Mouse (Mus musculus) large intestine, adult 2 months (tissue): Measurements from ENCODE around the gene Eif4h. TPM values are rescaled to one million over a fixed set of nuclear protein-coding genes. Genes with fewer than 3 reads are reported as not detected.

Source experiments
- DNase-seq: peaks from one replicate; pipeline ENCODE4 v3.0.0-alpha.2; 2012; ENCODE audit warnings: low read depth, low spot score
- WGBS: fragments of 180-500 bp; shearing (Covaris S2); methylation state at CpG from one replicate; pipeline ENCODE4 v1.1.7; 2018; 5-methylcytosine and 5-hydroxymethylcytosine counted together
- polyA plus RNA-seq: library from polyadenylated mRNA; depleted of rRNA; stranded (reverse); fragments of >200 nt; gene quantifications from 2 replicates; pipeline ENCODE4 v1.2.3, GENCODE M21; 2012

Eif4h gene
- polyA plus RNA-seq, 1 experiment = 246 TPM

DNA sequence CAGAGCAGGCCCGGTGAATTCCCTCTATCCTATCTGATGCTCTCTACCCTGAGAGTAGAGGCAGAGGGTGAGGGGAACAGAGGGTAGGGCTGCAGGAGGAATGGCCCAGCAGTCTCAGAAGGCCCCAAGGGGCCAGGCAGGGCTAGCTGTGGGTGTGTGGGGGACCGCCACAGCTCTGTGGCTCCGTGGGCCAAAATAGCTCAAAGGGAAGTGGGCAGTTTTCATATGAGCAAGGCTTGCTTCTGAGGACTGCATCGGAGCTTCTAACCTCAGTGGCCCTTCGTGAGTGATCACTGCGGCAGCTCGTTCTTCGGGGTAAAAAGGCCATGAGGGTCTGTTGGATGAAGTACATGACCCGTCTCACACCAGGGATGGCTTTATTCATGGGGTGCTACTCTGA is 25.6 kb downstream of the Eif4h start:
- DNase-seq = no peak
- 82% methylated on average over 9 of the region's 9 CpGs for WGBS

DNA sequence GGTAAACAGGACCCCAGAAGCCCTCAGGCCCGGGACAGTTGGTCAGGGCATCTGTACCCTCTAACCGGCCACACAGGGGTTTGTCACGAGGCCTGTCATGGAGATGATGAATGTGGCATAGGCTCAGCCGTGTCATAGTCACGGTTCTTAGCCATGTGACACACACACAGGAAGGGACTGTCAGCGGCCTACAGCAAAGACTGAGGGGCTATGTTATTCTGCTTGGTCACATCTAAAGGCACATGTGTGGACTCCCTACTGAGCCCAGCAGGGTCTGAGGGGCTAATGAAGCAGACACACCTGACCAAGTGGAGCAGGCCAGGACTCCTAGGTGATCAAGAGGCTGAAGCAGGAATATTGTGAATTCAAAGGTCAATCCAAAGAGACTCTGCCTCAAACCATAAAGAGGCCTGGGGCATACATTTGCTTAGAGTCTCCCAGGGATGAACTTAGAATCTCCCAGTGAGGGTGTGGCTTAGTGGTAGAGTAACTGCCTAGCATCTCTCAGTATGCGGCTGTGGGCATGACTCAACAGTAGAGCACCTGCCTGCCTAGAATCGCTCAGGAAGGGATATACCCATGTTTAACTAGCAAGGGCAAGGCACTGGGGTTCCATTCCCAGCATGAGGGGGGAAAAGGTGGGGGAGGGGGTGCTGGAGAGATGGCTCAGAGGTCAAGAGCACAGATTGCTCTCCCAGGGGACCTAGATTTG is 27.3 kb downstream of the Eif4h start:
- DNase-seq = no peak
- WGBS = 49% methylated on average over 8 of the region's 8 CpGs

DNA sequence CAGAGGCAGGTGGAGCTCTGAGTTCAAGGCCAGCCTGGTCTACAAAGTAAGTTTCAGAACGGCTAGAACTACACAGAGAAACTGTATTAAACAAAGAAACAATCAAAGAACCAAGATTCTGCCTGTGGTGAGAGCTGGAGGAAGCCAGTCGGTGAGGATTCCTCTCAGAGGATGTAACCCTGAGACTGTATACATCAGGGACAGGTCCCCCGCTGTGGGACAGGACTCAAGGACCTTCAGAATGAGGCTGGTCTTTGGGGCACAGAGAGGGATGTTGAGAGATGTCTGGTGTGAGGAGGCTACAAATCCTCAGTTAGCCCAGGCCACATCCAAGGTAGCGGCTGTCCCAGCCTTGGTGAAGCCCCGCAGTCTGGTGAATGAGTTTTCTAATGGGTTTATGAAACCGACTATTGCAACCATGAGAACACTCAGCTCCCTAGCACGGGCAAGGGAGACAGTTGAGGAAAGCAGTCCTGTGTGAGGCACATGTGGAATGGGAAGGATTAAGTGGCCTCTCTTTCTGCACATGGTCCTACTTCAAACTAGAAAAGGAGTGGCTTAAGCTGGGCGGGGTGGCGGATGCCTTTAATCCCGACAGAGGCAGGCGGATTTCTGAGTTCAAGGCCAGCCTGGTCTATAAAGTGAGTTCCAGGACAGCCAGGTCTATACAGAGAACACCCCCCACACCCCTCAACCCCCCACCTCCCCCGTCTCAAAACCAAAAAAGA is 29.2 kb downstream of the Eif4h start:
- 72% methylated on average over 12 of the region's 12 CpGs for WGBS
- no peak for DNase-seq

DNA sequence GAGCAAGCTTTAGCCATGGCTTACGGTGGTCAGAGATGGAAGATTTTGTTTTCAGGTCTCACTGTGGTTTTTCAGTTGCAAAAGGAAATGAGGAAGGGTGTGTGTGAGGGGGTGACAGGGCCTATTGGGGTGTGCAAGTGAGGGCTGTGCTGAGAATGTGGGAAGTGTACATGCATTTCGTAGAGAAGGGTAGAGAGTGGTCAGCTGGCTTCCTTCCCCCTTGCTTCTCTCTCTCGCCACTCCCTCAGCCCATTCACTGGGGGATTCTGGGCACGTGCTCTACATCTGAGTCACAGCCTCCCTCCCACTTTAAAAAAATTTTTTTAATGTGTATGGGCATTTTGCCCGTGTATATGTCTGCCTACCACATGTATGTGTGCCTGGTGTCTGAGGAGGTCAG is 32.2 kb downstream of the Eif4h start:
- WGBS = 58% methylated on average over 5 of the region's 5 CpGs
- DNase-seq = no peak

DNA sequence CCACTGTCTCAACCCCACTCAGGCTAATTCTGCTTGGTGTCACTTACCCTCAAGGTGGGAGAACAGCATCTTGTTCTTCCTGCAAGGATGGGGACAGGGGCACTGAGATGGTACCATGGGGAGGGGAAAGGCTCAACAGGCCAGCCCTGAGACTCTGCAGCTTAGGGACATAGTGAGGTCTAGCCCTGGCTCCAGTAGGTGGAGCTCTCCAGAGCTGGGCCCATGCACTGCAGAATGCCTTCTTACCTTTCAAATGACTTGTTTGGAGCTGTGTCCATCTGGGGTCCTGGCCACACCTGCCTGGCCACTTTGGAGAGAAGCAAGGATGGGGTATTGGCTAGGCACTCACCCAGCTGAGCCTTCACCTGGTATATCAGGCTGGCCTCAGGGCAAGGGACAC is 33.0 kb downstream of the Eif4h start:
- DNase-seq = no peak

DNA sequence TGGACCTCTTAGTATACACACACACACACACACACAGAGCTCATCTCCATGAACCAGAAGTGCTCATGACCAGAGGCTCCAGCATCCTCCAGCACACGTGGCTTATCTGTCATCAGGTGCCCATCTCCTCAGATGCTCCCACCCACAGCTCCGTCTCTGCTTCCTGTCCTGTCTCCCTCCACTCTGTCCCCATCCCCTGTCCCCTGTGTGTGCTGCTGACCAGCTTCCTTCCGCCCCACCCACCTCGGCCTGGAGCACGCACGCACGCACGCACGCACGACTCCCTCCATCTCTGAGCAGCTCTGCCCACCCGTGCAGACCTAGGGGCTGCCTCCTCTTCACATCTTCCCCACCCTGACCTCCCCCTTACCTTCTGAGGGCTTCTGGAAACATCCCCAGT is 34.9 kb downstream of the Eif4h start:
- WGBS = 89% methylated on average over 11 of the region's 11 CpGs
- no peak for DNase-seq

DNA sequence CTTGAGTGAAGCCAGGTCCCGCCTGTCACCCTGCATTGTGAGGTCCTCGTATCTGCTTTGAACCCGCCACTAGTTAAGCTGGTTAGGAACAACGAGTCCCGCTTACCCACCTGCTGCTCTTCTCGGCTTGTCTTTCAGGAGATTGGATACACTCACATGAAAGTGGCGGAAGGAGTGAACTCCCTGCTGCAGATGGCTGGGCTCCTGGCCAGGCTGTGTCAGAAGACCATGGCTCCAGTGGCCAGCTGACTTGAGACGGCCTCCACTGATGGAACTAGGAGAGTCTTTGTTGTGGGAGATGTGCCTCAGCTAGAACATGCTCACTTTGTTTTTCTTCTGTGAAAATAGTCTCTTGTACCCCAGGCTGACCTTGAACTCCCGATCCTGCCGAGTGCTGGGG is 41.6 kb downstream of the Eif4h start:
- WGBS = 75% methylated on average over 10 of the region's 10 CpGs
- DNase-seq = no peak

DNA sequence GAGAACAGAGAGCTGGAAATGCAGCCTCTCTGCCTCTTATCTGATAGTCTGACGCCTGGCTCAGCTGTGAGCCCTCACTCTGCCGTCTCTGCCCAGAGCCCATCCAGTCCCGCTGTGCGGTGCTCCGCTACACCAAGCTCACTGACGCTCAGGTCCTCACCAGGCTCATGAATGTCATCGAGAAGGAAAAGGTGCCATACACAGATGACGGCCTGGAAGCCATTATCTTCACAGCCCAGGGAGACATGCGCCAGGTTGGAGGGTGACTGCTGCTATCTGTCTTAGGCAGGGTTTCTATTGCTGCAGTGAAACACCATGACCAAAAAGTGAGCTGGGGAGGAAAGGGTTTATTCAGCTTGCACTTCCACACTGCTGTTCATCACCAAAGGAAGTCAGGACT is 46.2 kb downstream of the Eif4h start:
- 91% methylated on average over 9 of the region's 9 CpGs for WGBS

DNA sequence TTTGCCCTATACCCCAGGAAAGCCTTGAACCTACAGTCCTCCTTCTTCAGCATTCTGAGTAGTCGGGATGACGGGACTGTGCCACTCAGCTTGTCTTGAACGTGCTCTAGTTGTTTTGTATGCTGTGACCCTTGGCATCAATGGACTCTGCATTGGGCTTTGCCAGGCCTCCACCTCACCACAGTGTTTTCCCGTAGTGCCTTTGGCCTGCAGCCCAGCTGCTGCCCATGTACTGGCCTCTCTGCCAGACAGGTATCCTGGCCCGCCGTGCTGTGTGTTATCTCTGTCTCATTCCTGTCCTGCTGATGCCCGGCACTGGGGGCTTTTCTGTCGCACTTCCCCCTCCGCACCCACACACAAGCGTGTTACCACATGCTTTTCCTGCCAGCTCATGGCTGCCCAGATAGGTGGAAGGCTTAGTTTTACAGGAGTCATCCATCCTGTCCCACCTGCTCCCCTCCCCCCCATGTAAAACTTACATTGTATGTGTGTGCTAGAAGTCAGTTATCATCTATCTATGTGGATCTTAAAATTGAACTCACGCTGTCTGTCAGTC is 47.2 kb downstream of the Eif4h start:
- WGBS = 88% methylated on average over 11 of the region's 11 CpGs
- DNase-seq = no peak

More for the DNA sequence above, 46.2 kb downstream of the Eif4h start:
- DNase-seq = no peak

DNA sequence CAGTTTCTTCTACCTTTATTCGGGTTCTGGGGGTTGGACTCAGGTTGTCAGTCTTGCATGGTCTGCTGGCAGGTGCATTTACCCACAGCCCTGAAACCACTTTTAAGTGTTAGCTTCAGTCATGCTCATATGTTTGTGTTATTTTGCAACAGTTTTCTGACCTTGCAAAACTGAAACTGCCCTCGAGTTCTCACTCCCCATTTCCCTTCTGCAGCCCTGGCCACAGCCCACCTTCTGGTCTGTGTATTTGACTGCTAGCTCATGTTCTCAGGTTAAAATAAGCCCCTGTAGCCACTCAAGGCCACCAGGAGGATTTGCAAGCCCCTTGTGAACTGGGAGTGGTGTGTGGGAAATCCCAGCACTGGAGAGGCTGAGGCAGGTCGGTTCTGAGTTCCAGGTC is 49.4 kb downstream of the Eif4h start:
- 74% methylated on average over 3 of the region's 3 CpGs for WGBS
- no peak for DNase-seq

DNA sequence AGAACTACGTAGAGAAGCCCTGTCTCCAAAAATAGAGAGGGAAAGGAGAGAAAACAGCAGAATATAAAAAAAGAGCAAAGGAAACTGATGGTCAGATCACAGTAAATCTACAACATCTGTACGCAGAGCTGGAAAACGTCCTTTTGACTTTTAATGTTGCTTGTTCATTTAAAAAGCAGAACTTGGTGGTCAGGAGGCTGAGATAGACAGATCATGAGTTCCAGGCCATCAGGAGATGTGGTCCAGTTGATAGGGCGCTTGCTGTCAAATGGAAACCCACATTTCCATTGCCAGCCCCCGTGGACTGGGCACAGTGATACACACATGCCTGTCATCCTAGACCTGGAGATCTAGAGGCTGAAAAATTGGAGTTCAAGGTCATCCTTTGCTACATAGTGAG is 54.5 kb downstream of the Eif4h start:
- DNase-seq = no peak
- 76% methylated on average over 5 of the region's 5 CpGs for WGBS

DNA sequence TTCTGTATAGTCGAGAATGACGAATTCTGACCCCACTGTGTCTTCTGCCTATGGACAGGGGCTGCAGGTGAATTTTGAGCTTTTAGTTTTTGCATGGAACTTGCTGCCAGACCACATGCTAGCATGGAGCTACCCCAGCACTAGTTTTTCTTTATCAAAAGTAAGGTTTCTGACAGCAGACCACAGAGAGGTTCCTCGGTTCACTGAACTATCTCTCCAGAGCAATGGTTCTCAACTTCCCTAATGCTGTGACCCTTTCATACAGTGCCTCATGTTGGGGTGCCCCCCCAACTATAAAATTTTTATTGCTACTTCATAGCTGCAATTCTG is 55.4 kb downstream of the Eif4h start:
- DNase-seq = no peak
- WGBS = 17% methylated on average over 3 of the region's 3 CpGs

DNA sequence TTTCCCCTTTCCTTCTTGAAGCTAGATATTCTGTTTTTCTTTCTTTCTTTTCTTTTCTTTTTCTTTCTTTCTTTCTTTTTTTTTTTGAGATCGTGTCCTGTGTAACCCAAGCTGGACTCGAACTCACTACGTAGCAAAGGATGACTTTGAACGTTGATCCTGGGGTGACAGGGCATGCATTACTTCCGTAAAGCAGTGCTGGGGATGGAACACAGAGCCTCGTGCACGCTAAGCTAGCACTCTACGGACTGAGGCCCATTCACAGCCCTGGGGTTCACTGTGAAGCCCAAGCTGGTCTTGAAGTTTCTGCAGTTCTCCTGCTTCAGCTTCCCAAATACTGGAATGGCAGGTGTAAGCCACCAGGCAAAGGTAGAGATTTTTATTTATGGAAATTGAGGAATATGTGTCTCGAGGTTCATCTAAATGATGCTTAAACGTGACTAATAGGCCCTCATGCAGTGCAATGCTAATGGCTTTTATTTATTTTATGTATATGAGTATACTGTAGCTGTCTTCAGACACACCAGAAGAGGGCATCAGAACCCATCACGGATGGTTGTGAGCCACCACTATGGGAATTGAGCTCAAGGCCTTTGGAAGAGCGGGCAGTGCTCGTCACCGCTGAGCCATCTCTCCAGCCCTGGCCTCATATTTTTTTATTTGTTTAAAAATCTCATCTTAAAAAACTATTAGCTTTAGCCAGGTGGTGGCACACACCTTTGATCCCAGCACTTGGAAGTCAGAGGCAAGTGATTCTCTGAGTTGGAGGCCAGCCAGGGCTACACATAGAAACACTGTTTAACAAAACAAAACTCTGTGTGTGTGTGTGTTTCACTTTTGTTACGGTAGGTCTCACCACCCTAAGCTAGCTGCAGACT is 56.0 kb downstream of the Eif4h start:
- WGBS = 7% methylated on average over 15 of the region's 15 CpGs
- DNase-seq = peak; percentile 53

DNA sequence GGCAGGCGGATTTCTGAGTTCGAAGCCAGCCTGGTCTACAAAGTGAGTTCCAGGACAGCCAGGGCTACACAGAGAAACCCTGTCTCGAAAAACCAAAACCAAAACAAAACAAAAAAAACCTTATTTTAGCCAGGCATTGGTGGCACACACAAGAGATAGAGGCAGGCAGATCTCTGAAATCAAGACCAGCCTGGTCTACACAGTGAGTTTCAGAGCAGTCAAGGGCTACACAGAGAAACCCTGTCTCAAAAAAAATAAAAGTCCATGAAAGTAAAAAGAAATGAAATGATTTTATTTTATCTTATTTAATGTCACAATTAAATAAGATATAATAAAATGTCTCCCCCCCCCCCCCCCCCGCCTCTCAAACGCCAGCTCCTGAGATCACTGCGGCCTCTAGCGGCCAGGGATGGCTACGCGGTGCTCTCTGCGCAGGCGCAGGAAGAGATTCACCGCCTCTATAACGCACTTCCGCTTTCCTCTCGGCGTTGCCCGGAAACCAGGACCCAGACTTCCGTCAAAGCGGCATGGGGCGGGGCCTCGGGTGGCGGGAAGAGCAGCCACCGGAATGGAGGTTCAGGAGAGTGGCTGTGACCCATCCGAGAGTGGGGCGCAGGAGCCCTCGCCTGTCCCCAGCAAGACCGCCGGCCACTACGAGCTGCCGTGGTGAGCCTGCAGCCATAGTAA is 56.9 kb downstream of the Eif4h start:
- DNase-seq = peak; percentile 85
- WGBS = 7% methylated on average over 30 of the region's 30 CpGs

DNA sequence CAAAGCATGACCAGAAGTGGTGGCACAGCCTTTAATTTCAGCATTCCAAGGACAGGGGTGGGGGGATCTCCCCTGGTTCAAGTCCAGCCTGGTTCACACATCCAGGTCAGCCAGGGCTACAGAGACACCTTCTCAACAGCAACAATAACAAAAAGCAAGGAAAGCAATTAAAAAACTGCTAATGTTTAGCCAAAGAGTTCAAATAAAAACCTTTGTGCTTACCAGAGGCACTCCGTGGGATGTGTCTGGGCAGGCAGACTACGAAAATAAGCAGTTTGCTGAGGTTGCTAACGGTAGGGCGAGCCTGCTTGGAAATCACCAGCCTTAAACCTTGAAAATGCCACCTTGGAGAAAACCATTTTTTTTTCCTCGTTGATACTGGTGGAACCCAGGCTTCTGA is 58.1 kb downstream of the Eif4h start, which contains the start of gene Rfc2:
Rfc2 (plus strand) TSS at position 221 of the 400 bp plus-strand sequence.
- 63% methylated on average over 5 of the region's 5 CpGs for WGBS
- no peak for DNase-seq

DNA sequence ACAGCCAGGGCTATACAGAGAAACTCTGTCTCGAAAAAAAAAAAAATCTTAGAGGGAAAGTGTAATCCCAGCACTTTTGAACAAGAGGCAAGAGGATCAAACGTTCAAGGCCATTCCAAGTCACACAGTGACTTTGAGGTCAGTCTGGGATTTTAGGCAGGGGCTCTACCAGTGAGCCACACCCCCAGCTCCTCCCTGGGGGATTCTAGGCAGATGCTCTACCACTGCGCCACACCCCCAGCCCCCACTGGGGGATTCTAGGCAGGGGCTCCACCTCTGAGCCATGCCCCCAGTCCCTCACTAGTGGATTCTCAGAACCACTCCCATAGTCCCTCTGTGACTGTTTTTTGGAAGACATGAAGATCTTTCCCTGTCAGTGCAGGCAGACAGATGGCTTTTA is 60.2 kb downstream of the Eif4h start:
- no peak for DNase-seq
- 60% methylated on average over 3 of the region's 3 CpGs for WGBS

DNA sequence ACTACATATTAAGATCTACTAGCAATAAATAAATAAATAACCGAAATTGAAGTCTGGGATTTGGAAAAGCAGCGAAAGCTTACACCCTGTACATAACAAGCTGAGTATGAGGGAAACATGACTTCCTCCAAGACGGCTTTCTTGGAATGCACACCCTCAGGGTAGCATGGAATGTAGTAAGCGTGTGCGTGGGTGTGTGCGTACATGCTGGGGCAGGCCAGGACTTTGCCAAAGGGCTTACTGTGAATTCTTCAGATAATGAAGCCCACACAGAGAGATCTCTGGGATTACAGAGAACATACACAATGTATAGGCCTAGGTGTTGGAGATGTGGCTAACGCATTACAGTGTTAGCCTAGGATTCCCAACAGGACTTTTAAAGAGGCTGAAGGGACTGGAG is 61.8 kb downstream of the Eif4h start:
- DNase-seq = no peak
- WGBS = 87% methylated on average over 7 of the region's 7 CpGs

DNA sequence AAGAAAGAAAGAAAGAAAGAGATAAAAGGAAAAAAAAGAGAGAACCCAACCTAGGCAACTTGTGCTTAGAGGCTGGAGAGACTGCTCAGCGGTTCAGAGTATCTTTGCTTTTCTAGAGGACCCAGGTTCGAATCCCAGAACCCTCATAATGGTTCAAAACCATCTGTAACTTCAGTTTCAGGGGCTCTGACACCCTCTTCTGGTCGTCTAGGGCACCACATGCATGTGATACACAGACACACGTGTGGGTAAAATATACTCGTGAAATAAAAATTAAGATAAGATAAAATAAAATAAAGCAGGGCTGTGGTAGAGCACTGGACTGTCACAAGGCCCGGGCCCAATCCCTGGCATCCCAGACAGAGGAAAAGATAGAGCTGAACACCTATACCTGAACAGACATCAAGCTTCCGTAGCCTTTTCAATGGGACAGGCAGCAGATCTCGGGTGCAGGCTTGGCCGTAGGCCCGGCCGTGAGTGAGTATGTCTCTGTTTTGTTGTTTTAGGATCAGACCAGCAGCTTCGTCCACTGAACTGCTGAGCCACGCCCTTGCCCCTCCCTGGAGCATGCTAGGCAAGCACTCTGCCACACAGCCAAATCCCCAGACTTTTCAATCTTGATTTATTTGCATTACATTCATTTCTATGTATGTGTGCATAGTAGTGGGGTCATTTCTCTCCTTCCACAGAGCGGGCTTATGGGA is 62.6 kb downstream of the Eif4h start:
- WGBS = 46% methylated on average over 14 of the region's 14 CpGs
- DNase-seq = no peak

DNA sequence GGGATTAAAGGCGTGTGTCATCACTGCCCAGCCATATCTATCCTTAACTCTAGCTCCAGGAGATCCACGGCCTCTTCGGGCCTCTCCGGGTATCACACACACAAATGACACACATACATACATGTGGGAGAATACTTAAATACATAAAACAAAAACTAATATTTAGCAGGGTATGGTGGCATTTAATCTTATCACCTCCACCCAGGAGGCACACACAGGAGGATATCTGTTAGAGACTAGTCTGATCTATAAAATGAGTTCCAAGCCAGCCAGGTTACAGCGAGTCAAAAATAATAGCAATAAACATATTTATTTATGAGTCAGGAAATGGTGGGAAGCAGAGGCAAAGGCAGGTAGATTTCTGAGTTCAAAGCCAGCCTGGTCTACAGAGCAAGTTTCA is 63.5 kb downstream of the Eif4h start:
- DNase-seq = no peak
- 97% methylated on average over 5 of the region's 5 CpGs for WGBS
